13 mouse cellular contexts compared by ENCODE assay signal in the genomic region with DNA sequence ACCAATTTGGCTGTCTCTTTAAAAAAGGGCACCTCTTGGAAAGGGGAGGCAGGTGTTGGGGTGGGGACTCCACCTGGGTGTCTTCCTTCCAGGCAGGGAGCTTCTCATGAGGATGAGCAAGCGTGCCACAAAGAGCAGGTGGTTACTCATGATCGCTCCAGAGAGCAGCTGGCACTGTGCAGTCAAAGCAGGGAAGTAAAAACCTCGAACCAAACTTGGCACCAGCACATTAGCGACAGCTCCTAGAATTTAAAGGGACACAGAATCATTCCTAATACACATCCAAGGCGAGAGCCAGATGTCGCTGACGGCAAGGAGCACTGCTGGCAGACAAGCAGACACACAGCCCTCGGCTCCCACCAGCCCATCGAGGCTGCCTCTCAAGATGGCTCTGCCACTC.
DNase-seq lines count a peak whose midpoint lies in the region; ATAC-seq lines count a peak whose summit lies in the region.
"Had no signal": no experiment of that assay in that cellular context is flagged by ENCODE, and none has a peak within 500 bp of the region (broad histone marks: within the 10 kb centered on the region; RNA-seq: fewer than 3 reads in every experiment).

No protein-coding gene starts in this region.

- no peaks in the 10 kb centered on the region for H3K4me1 ChIP-seq in embryonic facial prominence, embryonic 14.5 days (ENCODE audit: control insufficient read depth, insufficient read depth, low read length)
- no peaks in the 10 kb centered on the region for H3K4me1 ChIP-seq in embryonic facial prominence, embryonic 10.5 days
- no peaks in the 10 kb centered on the region for H3K4me1 ChIP-seq in midbrain, embryonic 13.5 days (replicated peaks)

- DNase-seq in embryonic facial prominence, embryonic 14.5 days (ENCODE audit: low spot score) = peak; percentile 23
- DNase-seq in embryonic facial prominence, embryonic 10.5 days (ENCODE audit: low spot score) = no peak
- DNase-seq in retina, postnatal 1 day = peak; percentile 37
- DNase-seq in retina, embryonic 14.5 days (ENCODE audit: low spot score) = no peak
- peak; percentile 16 to 20 for DNase-seq in layer of hippocampus, postnatal 25 days (ENCODE audit: extremely low spot score in 1 of 2, low spot score in 1 of 2)
- no peak for DNase-seq in thymus, postnatal 25 days
- no peak for DNase-seq in lung, postnatal 10 days
- DNase-seq: gastrocnemius, postnatal 10 days; thymus, adult 2 months had no signal

- H3K9me3 ChIP-seq in embryonic facial prominence, embryonic 14.5 days (ENCODE audit: control insufficient read depth, low read length) = no peaks in the 10 kb centered on the region
- H3K9me3 ChIP-seq in embryonic facial prominence, embryonic 10.5 days = no peaks in the 10 kb centered on the region
- no peaks in the 10 kb centered on the region for H3K9me3 ChIP-seq in midbrain, embryonic 13.5 days
- H3K9me3 ChIP-seq: embryonic facial prominence, embryonic 15.5 days had no signal

- no peaks in the 10 kb centered on the region for H3K36me3 ChIP-seq in embryonic facial prominence, embryonic 14.5 days (ENCODE audit: control insufficient read depth, insufficient read depth, low read length)
- H3K36me3 ChIP-seq in embryonic facial prominence, embryonic 10.5 days (replicated peaks) = no peaks in the 10 kb centered on the region
- H3K36me3 ChIP-seq in midbrain, embryonic 13.5 days = no peaks in the 10 kb centered on the region
- H3K36me3 ChIP-seq: embryonic facial prominence, embryonic 15.5 days had no signal

- no peak overlapping the region for H3K27ac ChIP-seq in embryonic facial prominence, embryonic 14.5 days (replicated peaks; ENCODE audit: low read depth, low read length)
- H3K27ac ChIP-seq in embryonic facial prominence, embryonic 10.5 days (replicated peaks) = no peak overlapping the region
- H3K27ac ChIP-seq in midbrain, embryonic 13.5 days = no peak overlapping the region
- H3K27ac ChIP-seq: embryonic facial prominence, embryonic 15.5 days; kidney, postnatal 0 days had no signal

- 67% methylated on average over 9 of the region's 9 CpGs for WGBS in embryonic facial prominence, embryonic 14.5 days
- WGBS in embryonic facial prominence, embryonic 10.5 days = 80% methylated on average over 9 of the region's 9 CpGs
- 81% methylated on average over 9 of the region's 9 CpGs for WGBS in midbrain, embryonic 13.5 days

- no peak overlapping the region for H3K4me2 ChIP-seq in embryonic facial prominence, embryonic 14.5 days (ENCODE audit: low read depth, low read length)
- no peak overlapping the region for H3K4me2 ChIP-seq in midbrain, embryonic 13.5 days (replicated peaks)
- H3K4me2 ChIP-seq: embryonic facial prominence, embryonic 15.5 days had no signal

- no peak for ATAC-seq in embryonic facial prominence, embryonic 14.5 days (ENCODE audit: low read depth)
- no peak for ATAC-seq in midbrain, embryonic 13.5 days
- ATAC-seq: activated CD4-positive, CD25-positive, alpha-beta regulatory T cell, adult 4 months had no signal

- no peaks in the 10 kb centered on the region for H3K27me3 ChIP-seq in embryonic facial prominence, embryonic 14.5 days (replicated peaks; ENCODE audit: control insufficient read depth, insufficient read depth, low read length)
- H3K27me3 ChIP-seq in embryonic facial prominence, embryonic 10.5 days (replicated peaks; ENCODE audit: low read depth, poor library complexity, severe bottlenecking) = peaks cover 5% of the 10 kb centered on the region; the same call in 1 of the 2 replicates
- H3K27me3 ChIP-seq in midbrain, embryonic 13.5 days = 0 out of 2 replicates have a peak, but pooled peaks cover 2% of the 10 kb centered on the region
- H3K27me3 ChIP-seq: embryonic facial prominence, embryonic 15.5 days had no signal

- no peak overlapping the region for H3K4me3 ChIP-seq in embryonic facial prominence, embryonic 14.5 days (ENCODE audit: low read depth, low read length)
- H3K4me3 ChIP-seq in embryonic facial prominence, embryonic 10.5 days = no peak overlapping the region
- H3K4me3 ChIP-seq in midbrain, embryonic 13.5 days (replicated peaks) = no peak overlapping the region
- H3K4me3 ChIP-seq: embryonic facial prominence, embryonic 15.5 days had no signal

- no peak overlapping the region for H3K9ac ChIP-seq in embryonic facial prominence, embryonic 14.5 days (ENCODE audit: low read depth, low read length)
- no peak overlapping the region for H3K9ac ChIP-seq in midbrain, embryonic 13.5 days (replicated peaks)
- H3K9ac ChIP-seq: embryonic facial prominence, embryonic 15.5 days had no signal

Comparison
In these comparisons a context has a peak if more than half of its experiments do, and no peak if none do; other contexts are left out.
1. DNase-seq: peak in embryonic facial prominence, embryonic 14.5 days (single experiment), retina, postnatal 1 day (single experiment) and layer of hippocampus, postnatal 25 days (2 of 2); none in embryonic facial prominence, embryonic 10.5 days (single experiment), retina, embryonic 14.5 days (single experiment), thymus, postnatal 25 days (single experiment) and lung, postnatal 10 days (single experiment).